Comparison of ENCODE assay signal across 9 mouse cellular contexts in genomic region chr5:125183321-125184003, GRCm38 (mm10). TPM values are rescaled to one million over a fixed set of nuclear protein-coding genes. Genes with fewer than 3 reads are reported as not detected.
DNase-seq lines count a peak whose midpoint lies in the region; ATAC-seq and TF ChIP-seq lines count a peak whose summit lies in the region.
"Had no signal": no experiment of that assay in that cellular context is flagged by ENCODE, and none has a peak within 500 bp of the region (broad histone marks: within the 10 kb centered on the region; RNA-seq: fewer than 3 reads in every experiment).

No protein-coding gene starts in this region.

- DNase-seq in layer of hippocampus, adult 9-11 months = peak; percentile 88
- DNase-seq in layer of hippocampus, adult 8-10 months (ENCODE audit: low spot score in 2 of 2) = no peak
- DNase-seq in adrenal gland, postnatal 25 days = peak; percentile 50
- peak; percentile 52 for DNase-seq in lung, adult 2 months
- DNase-seq in right cerebral cortex, postnatal 36 days (ENCODE audit: low spot score in 2 of 2) = peak; percentile 34 to 38
- DNase-seq in ovary, postnatal 10 days (ENCODE audit: low spot score) = no peak

- H3K36me3 ChIP-seq in heart, embryonic 13.5 days = no peaks in the 10 kb centered on the region

- peaks cover 39% of the 10 kb centered on the region for H3K4me1 ChIP-seq in heart, embryonic 13.5 days
- peaks cover 3% of the 10 kb centered on the region for H3K4me1 ChIP-seq in lung, adult 2 months (ENCODE audit: control insufficient read depth, insufficient read depth, low read length)

- peak overlapping the region; percentile 48 for H3K4me2 ChIP-seq in heart, embryonic 13.5 days

- H3K4me3 ChIP-seq in heart, embryonic 13.5 days = peak overlapping the region; percentile 8; the same call in 1 of the 2 replicates
- H3K4me3 ChIP-seq in lung, adult 2 months (replicated peaks; ENCODE audit: extremely low read depth, low read depth, low read length) = no peak overlapping the region
- H3K4me3 ChIP-seq: erythroblast, embryonic 14.5 days had no signal

- no peaks in the 10 kb centered on the region for H3K9me3 ChIP-seq in heart, embryonic 13.5 days

- WGBS in heart, embryonic 13.5 days = 25% methylated on average over 23 of the region's 23 CpGs
- 43% methylated on average over 23 of the region's 23 CpGs for WGBS in lung, adult 2 months

- H3K9ac ChIP-seq in heart, embryonic 13.5 days = 0 out of 2 replicates have a peak overlapping the region, but pooled peaks have one; percentile 11

- TF ChIP-seq POLR2A in lung, adult 2 months (IDR thresholded peaks at IDR 0.05; ENCODE audit: borderline replicate concordance, extremely low read depth, low read depth, low read length) = no peak

- no peaks in the 10 kb centered on the region for H3K27me3 ChIP-seq in heart, embryonic 13.5 days (replicated peaks)

- TF ChIP-seq CTCF in lung, adult 2 months (IDR thresholded peaks at IDR 0.05; ENCODE audit: insufficient read depth, low read length) = no peak

- H3K27ac ChIP-seq in heart, embryonic 13.5 days (replicated peaks) = no peak overlapping the region

- no peak for ATAC-seq in heart, embryonic 13.5 days (ENCODE audit: extremely low read depth, insufficient number of reproducible peaks, low FRiP score, low TSS enrichment)
- ATAC-seq in inflammation-experienced regulatory T-cells, adult 6 months = no peak

RNA-seq across cellular contexts. Expression of gene Ncor2, which starts 4.4 kb away (rescaled TPM):
- 100 to 1,000 TPM; 246 to 324 (median 271) TPM for total RNA-seq in layer of hippocampus, adult 8-10 months (2022)
- 316 and 358 TPM in 2 replicates for total RNA-seq in adrenal gland, postnatal 25 days (2021)
- 16.5 and 17.0 TPM in 2 replicates for polyA plus RNA-seq in heart, embryonic 13.5 days (2015; fragmentation: Nextera tagmentation; extraction: Ambion mirVana)
- polyA plus RNA-seq in lung, adult 2 months (2012; rRNA removed) = 65.5 and 78.9 TPM in 2 replicates
- 1 to 10 TPM; 3.9 to 6.7 (median 4.7) TPM for polyA plus RNA-seq in inflammation-experienced regulatory T-cells, adult 6 months (2017; shearing (Covaris generic))

Comparison
In these comparisons a context has a peak if more than half of its experiments do, and no peak if none do; other contexts are left out.
1. DNase-seq: peak in layer of hippocampus, adult 9-11 months (single experiment), adrenal gland, postnatal 25 days (single experiment), lung, adult 2 months (single experiment) and right cerebral cortex, postnatal 36 days (2 of 2); none in layer of hippocampus, adult 8-10 months (0 of 2) and ovary, postnatal 10 days (single experiment).